Mouse (Mus musculus) intestine, postnatal 0 days (tissue): ENCODE results near the gene Snai3. TPM values are rescaled to one million over a fixed set of nuclear protein-coding genes. Genes with fewer than 3 reads are reported as not detected.

Source experiments
- ATAC-seq: fragments of 200-750 bp; cut with Nextera tagmentation; 2 replicates; pipeline ENCODE4 v1.8.0; 2017; ENCODE audit warnings: mild to moderate bottlenecking, moderate TSS enrichment, moderate library complexity
- H3K27ac ChIP-seq: fragments of 300-500 bp; sonication (generic); 2 replicates; pipeline ENCODE4 v1.5.1; 2014; ENCODE audit warnings: mild to moderate bottlenecking, low read depth, low read length, moderate library complexity
- H3K27me3 ChIP-seq: fragments of 300-500 bp; sonication (generic); replicated peaks from 2 replicates; pipeline ENCODE4 v1.6.1; 2014; ENCODE audit warnings: low read length, mixed read lengths; ENCODE audit not compliant: control insufficient read depth, insufficient read depth
- H3K36me3 ChIP-seq: fragments of 300-500 bp; sonication (generic); 2 replicates; pipeline ENCODE4 v1.6.1; 2014; ENCODE audit warnings: mild to moderate bottlenecking, moderate library complexity; ENCODE audit not compliant: control insufficient read depth, insufficient read depth
- H3K4me1 ChIP-seq: fragments of 300-500 bp; sonication (generic); replicated peaks from 2 replicates; pipeline ENCODE4 v1.6.1; 2014; ENCODE audit warnings: antibody characterized with exemption, low read length, mixed read lengths; ENCODE audit not compliant: control insufficient read depth, insufficient read depth
- H3K4me2 ChIP-seq: fragments of 300-500 bp; sonication (generic); replicated peaks from 2 replicates; pipeline ENCODE4 v1.6.1; 2014; ENCODE audit warnings: low read depth, mild to moderate bottlenecking, moderate library complexity
- H3K4me3 ChIP-seq: fragments of 300-500 bp; sonication (generic); 2 replicates; pipeline ENCODE4 v1.5.1; 2014; ENCODE audit warnings: low read depth, low read length
- H3K9ac ChIP-seq: fragments of 300-500 bp; sonication (generic); 2 replicates; pipeline ENCODE4 v1.6.1; 2014; ENCODE audit warnings: mild to moderate bottlenecking, low read depth, low read length
- H3K9me3 ChIP-seq: fragments of 300-500 bp; sonication (generic); 2 replicates; pipeline ENCODE4 v1.6.1; 2016; ENCODE audit warnings: mixed run types; ENCODE audit not compliant: control insufficient read depth
- CTCF ChIP-seq: sonication (generic); IDR thresholded peaks from 2 replicates; pipeline ENCODE4 v1.5.1; 2016; ENCODE audit warnings: low read depth, mild to moderate bottlenecking, control low read depth, antibody characterized with exemption, moderate library complexity
- WGBS: fragments of 180-500 bp; shearing (Covaris S2); extraction: QIAGEN DNeasy Blood & Tissue Kit; methylation state at CpG from one replicate; pipeline ENCODE4 v1.1.7; 2014; 5-methylcytosine and 5-hydroxymethylcytosine counted together
- polyA plus RNA-seq: library from polyadenylated mRNA; unstranded; fragments of >200 nt; fragmentation: Nextera tagmentation; extraction: Ambion mirVana; gene quantifications from 2 replicates; pipeline ENCODE4 v1.2.1, GENCODE M21; 2015

Gene Snai3
- polyA plus RNA-seq, 1 experiment from 2014 or later: 0.46 TPM

DNA sequence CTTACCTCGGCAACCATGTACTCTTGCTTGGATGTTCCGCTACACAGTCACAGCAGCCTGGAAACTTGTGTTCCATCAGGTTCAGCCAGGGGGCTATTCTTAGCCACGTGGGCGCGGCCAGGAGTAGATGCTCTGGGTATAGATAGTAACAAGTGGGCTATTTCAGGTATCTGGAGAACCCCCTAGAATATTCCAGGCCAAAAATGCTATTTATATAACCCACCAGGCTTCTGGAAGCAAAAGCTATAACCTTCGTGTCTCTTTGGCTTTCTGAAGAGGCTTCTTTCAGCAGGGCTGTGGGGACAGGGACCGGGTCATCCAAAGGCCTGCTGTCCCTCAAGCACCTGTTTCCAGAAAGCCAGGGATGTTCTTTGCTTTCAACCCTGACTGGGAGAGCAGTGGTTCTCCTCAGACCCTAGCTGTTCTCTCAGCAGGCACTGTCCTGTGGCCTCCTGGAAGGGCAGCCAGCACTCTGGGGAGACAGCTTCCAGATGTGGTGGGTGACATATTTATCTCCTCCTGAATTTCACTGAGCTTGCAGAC lies 9.3 kb downstream of the Snai3 start:
- no peaks in the 10 kb centered on the region for H3K36me3 ChIP-seq
- H3K9ac ChIP-seq: no peak overlapping the region
- H3K27me3 ChIP-seq: no peaks in the 10 kb centered on the region
- H3K9me3 ChIP-seq: no peaks in the 10 kb centered on the region
- H3K4me1 ChIP-seq: no peaks in the 10 kb centered on the region
- 46% methylated on average over 7 of the region's 7 CpGs for WGBS
- no peak overlapping the region for H3K4me3 ChIP-seq
- no peak overlapping the region for H3K4me2 ChIP-seq
- no peak overlapping the region for H3K27ac ChIP-seq
- ATAC-seq: no peak
- no peak for TF ChIP-seq CTCF

DNA sequence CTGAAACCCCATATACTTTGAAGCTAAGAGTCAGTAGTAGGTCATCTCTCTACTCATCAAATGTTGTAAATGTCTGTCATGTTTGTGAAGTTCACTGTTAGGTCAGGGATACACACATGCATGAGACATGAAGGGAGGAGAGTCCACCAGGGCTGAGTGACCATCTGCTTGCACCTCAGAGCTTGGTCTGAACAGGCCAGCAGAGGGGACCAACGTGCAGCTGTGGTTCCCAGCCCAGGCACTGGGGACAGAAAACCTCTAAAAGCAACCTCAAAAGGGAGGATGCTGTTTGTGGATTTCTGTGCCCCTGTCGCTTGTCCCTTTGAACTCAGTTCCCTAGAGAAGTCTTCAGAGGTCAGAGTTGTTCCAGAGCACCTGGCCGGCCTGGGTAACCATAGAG lies 15.3 kb downstream of the Snai3 start:
- Histone ChIP-seq H3K9ac (no peak overlapping the region), H3K4me3 (no peak overlapping the region), H3K27ac (no peak overlapping the region), H3K36me3 (0 out of 2 replicates have a peak, but pooled peaks cover under 1% of the 10 kb centered on the region), H3K9me3 (no peaks in the 10 kb centered on the region), H3K27me3 (no peaks in the 10 kb centered on the region), H3K4me1 (peaks cover 3% of the 10 kb centered on the region; the same call in 1 of the 2 replicates), H3K4me2 (peak overlapping the region; percentile 99; the same call in 1 of the 2 replicates)
- WGBS: 60% methylated on average over 3 of the region's 3 CpGs
- TF ChIP-seq CTCF: peak; percentile 55
- ATAC-seq: no peak

DNA sequence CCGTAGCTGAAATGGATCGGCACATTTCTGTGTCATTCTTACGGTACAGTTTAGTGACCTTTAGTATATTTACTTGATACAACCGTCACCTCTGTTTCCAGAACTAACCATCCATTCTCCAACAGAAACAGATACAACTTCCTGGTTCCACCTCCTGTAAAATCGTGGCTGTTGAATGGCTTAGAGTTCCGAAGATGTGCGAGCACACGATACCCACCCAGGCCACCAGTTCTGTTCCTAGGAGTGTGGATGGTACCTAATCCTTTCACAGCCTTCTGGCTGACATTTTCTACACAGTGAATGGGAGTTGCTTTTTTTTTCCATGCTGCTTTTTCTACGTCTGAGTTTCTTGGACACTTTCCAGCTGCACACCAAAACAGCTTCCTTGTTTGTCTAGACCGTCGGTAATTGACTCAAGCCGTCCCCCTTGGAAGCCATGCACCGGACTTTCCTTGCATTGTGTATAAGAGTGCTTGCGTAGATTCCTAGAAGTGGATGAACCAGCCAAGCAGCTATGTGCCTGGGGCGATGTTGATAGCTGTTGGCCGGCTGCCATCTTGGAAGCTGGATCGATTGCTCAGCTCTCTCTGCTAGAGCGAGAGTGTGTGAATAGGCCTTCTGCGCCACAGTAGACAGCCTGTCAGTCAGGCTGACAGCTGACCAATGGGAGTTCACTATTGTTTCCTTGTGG lies 16.3 kb downstream of the Snai3 start:
- H3K27me3 ChIP-seq: no peaks in the 10 kb centered on the region
- ATAC-seq: peak; percentile 64
- H3K9ac ChIP-seq: peak overlapping the region; percentile 64
- peak overlapping the region; percentile 58 for H3K4me3 ChIP-seq
- 2% methylated on average over 19 of the region's 19 CpGs for WGBS
- peak overlapping the region; percentile 99 for H3K4me2 ChIP-seq
- peak overlapping the region; percentile 93 for H3K27ac ChIP-seq
- peaks cover 10% of the 10 kb centered on the region; the same call in 1 of the 2 replicates for H3K36me3 ChIP-seq
- peaks cover 3% of the 10 kb centered on the region; the same call in 1 of the 2 replicates for H3K4me1 ChIP-seq
- H3K9me3 ChIP-seq: no peaks in the 10 kb centered on the region
- TF ChIP-seq CTCF: no peak

DNA sequence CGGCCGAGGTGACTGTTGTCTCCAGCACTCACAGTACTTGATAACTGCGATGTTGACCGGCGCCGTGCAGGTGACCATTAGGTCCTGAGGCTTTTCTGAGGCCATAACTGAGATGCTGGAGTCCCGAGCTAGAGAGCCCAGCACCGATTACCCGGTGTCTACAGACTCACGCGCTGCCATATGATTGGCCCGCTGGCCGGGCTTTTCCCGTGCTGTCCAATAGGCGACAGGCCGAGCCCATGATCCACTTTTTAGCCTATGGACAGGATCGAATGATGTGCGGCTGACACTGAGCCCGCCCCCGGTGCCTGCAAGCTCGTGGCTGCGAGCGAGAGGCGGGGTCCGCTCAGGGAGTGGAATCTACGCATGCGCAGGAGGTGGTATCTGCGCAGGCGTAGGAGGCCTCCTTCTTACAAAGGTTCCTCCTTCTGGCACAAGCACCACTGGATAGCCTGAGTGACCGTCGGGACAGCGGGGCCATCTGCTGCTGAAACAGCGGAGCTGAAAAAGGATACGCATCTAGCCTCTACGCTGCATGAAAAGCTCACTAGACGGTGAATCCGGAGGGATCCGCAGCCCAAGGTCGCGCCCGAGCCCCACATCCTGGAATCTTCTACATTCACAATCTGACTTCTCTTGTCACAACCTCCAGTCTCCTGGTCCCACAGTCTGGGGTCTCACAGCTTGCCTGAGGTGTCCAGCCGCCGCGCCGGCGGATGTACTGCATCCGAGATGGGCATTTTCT lies 17.1 kb downstream of the Snai3 start, which contains the start of gene Mvd:
Gene Mvd (minus strand): TSS at position 161 of the 745 bp plus-strand sequence.
- no peaks in the 10 kb centered on the region for H3K27me3 ChIP-seq
- TF ChIP-seq CTCF: peak; percentile 69
- H3K36me3 ChIP-seq: peaks cover 14% of the 10 kb centered on the region
- H3K4me2 ChIP-seq: peak within 1 kb of the TSS; percentile 99
- H3K4me1 ChIP-seq: peaks cover 3% of the 10 kb centered on the region; the same call in 1 of the 2 replicates
- H3K9me3 ChIP-seq: no peaks in the 10 kb centered on the region
- WGBS: under 1% methylated on average over 47 of the region's 47 CpGs
- H3K9ac ChIP-seq: peak within 1 kb of the TSS; percentile 64
- H3K27ac ChIP-seq: peak within 1 kb of the TSS; percentile 93
- ATAC-seq: peak; percentile 97
- H3K4me3 ChIP-seq: peak within 1 kb of the TSS; percentile 58

DNA sequence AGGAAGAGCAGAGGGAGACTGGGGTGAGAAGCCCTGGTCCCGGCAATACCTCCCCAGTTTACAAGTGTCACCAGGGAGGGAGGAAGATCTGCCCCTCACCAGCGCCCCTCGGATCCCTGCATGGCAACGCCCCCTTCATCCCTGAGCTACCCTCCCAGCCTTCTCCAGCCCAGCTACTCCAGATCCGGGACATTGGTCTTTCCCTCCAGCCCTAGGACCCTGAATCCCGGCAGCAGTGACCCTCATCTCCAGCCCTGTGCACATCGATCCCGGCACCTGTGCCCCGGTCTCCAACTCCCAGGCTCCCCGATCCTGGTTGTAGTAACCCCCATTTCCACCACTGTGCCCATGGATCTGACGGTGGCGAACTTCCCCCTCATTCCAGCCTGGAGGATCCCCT lies 17.8 kb downstream of the Snai3 start:
- whole genome bisulfite sequencing: under 1% methylated on average over 12 of the region's 12 CpGs
- no peak for TF ChIP-seq CTCF
- no peak; the same call in 1 of the 2 replicates for ATAC-seq

DNA sequence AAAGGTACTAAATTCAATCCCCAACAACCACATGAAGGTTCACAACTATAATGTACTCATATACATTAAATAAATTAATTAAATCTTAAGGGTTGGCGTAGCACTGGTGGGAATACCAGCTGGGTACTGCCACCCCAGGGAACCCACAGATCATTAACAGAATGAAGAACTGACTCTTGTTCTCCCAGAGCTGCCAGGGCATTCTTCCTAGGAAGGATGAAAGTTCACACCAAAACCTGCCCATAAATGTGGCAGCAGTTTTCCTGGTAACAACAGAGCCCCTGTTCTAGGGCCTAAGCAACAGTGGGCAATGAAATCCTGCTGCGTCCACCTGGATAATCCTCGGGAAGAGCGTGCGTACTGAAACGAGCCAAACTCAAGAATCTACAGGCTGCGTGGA lies 18.2 kb downstream of the Snai3 start:
- Histone ChIP-seq H3K4me1 (peaks cover 3% of the 10 kb centered on the region; the same call in 1 of the 2 replicates), H3K36me3 (peaks cover 19% of the 10 kb centered on the region), H3K27ac (no peak overlapping the region; the same call in 1 of the 2 replicates), H3K9ac (peak overlapping the region; percentile 54), H3K9me3 (no peaks in the 10 kb centered on the region), H3K4me3 (peak overlapping the region; percentile 58), H3K4me2 (peak overlapping the region; percentile 99), H3K27me3 (no peaks in the 10 kb centered on the region)
- WGBS: 17% methylated on average over 7 of the region's 7 CpGs
- ATAC-seq: no peak
- TF ChIP-seq CTCF: no peak

More for the DNA sequence above, 17.8 kb downstream of the Snai3 start:
- H3K27ac ChIP-seq: peak overlapping the region; percentile 47
- no peaks in the 10 kb centered on the region for H3K9me3 ChIP-seq
- peaks cover 3% of the 10 kb centered on the region; the same call in 1 of the 2 replicates for H3K4me1 ChIP-seq
- peak overlapping the region; percentile 58 for H3K4me3 ChIP-seq
- peak overlapping the region; percentile 54 for H3K9ac ChIP-seq
- peaks cover 17% of the 10 kb centered on the region for H3K36me3 ChIP-seq
- H3K4me2 ChIP-seq: peak overlapping the region; percentile 99
- no peaks in the 10 kb centered on the region for H3K27me3 ChIP-seq
